Comparison of ENCODE assay signal across 28 mouse cellular contexts in the genomic region with DNA sequence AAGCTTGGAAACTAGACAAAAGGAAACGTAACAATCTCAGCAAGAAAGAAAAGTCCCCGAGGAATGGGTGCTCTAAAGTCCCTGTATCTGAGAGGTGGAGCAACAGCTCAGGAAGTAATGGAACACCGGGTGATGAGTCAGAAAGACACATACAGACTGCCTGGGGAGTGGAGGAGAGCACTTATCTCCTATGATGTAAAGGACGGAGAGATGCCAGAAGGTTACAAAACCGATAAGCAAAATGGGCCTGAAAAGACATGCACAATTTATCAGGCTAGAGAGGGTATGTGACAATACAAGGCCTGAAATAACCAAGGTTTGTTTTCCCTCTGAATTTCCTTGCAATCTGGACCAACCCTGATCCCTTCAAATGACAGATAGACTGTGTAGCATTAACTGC.
A peak's percentile ranks its signal among the peaks of the same experiment; 100 is the strongest.
DNase-seq lines count a peak whose midpoint lies in the region; ATAC-seq lines count a peak whose summit lies in the region.
"Had no signal": no experiment of that assay in that cellular context is flagged by ENCODE, and none has a peak within 500 bp of the region (broad histone marks: within the 10 kb centered on the region; RNA-seq: fewer than 3 reads in every experiment).

No protein-coding gene starts in this region.

- peaks cover 5% of the 10 kb centered on the region for H3K4me1 ChIP-seq in embryonic facial prominence, embryonic 14.5 days (ENCODE audit: control insufficient read depth, insufficient read depth, low read length)
- no peaks in the 10 kb centered on the region for H3K4me1 ChIP-seq in embryonic facial prominence, embryonic 10.5 days
- no peaks in the 10 kb centered on the region for H3K4me1 ChIP-seq in heart, embryonic 16.5 days (ENCODE audit: control insufficient read depth, insufficient read depth, low read length)
- H3K4me1 ChIP-seq: embryonic facial prominence, embryonic 13.5 days; forebrain, embryonic 10.5 days; forebrain, embryonic 13.5 days; hindbrain, embryonic 10.5 days; hindbrain, embryonic 13.5 days; intestine, embryonic 15.5 days; kidney, embryonic 15.5 days had no signal

- no peak overlapping the region for H3K27ac ChIP-seq in embryonic facial prominence, embryonic 14.5 days (replicated peaks; ENCODE audit: low read depth, low read length)
- H3K27ac ChIP-seq in embryonic facial prominence, embryonic 10.5 days (replicated peaks), result no peak overlapping the region
- H3K27ac ChIP-seq in heart, embryonic 16.5 days (ENCODE audit: low read length), result no peak overlapping the region
- H3K27ac ChIP-seq: embryonic facial prominence, embryonic 13.5 days; forebrain, embryonic 10.5 days; forebrain, embryonic 13.5 days; hindbrain, embryonic 10.5 days; hindbrain, embryonic 13.5 days; intestine, embryonic 15.5 days; kidney, embryonic 15.5 days had no signal

- H3K27me3 ChIP-seq in embryonic facial prominence, embryonic 14.5 days (replicated peaks; ENCODE audit: control insufficient read depth, insufficient read depth, low read length), result no peaks in the 10 kb centered on the region
- H3K27me3 ChIP-seq in embryonic facial prominence, embryonic 10.5 days (replicated peaks; ENCODE audit: low read depth, poor library complexity, severe bottlenecking), result no peaks in the 10 kb centered on the region
- H3K27me3 ChIP-seq in heart, embryonic 16.5 days (ENCODE audit: control insufficient read depth, insufficient read depth, low read length), result no peaks in the 10 kb centered on the region
- H3K27me3 ChIP-seq: CH12.LX; embryonic facial prominence, embryonic 13.5 days; forebrain, embryonic 13.5 days; hindbrain, embryonic 13.5 days; intestine, embryonic 15.5 days; kidney, embryonic 15.5 days had no signal

- H3K4me3 ChIP-seq in embryonic facial prominence, embryonic 14.5 days (ENCODE audit: low read depth, low read length), result no peak overlapping the region
- no peak overlapping the region for H3K4me3 ChIP-seq in embryonic facial prominence, embryonic 10.5 days
- H3K4me3 ChIP-seq in heart, embryonic 16.5 days (ENCODE audit: low read length), result no peak overlapping the region
- H3K4me3 ChIP-seq: embryonic facial prominence, embryonic 13.5 days; forebrain, embryonic 10.5 days; forebrain, embryonic 13.5 days; hindbrain, embryonic 10.5 days; hindbrain, embryonic 13.5 days; intestine, embryonic 15.5 days; kidney, embryonic 15.5 days had no signal

- DNase-seq in adrenal gland, adult 2 months, result peak; percentile 59
- no peak for DNase-seq in adrenal gland, postnatal 4 days (ENCODE audit: low spot score in 2 of 2)
- DNase-seq in embryonic facial prominence, embryonic 14.5 days (ENCODE audit: low spot score), result peak; percentile 10
- no peak for DNase-seq in embryonic facial prominence, embryonic 10.5 days (ENCODE audit: low spot score)
- DNase-seq in heart, postnatal 10 days, result no peak
- DNase-seq in adrenal gland, postnatal 36 days, result peak; percentile 19 to 27
- DNase-seq: B cell, adult 2 months; cerebellum, adult 11 months; cerebellum, adult 2 months; cerebellum, adult 9-11 months; cerebellum, postnatal 25 days; gastrocnemius, postnatal 10 days; gastrocnemius, postnatal 36 days; heart, postnatal 36 days; kidney, adult 11 months; kidney, adult 8-10 months had no signal

- ATAC-seq in embryonic facial prominence, embryonic 14.5 days (ENCODE audit: low read depth), result no peak
- ATAC-seq in heart, embryonic 16.5 days (replicated peaks; ENCODE audit: extremely low read depth, insufficient read depth, low FRiP score), result peak; percentile 55
- ATAC-seq: forebrain, embryonic 13.5 days; forebrain, embryonic 16.5 days; hindbrain, embryonic 16.5 days; intestine, embryonic 15.5 days had no signal

- no peak overlapping the region for H3K9ac ChIP-seq in embryonic facial prominence, embryonic 14.5 days (ENCODE audit: low read depth, low read length)
- no peak overlapping the region for H3K9ac ChIP-seq in heart, embryonic 16.5 days (ENCODE audit: low read length)
- H3K9ac ChIP-seq: embryonic facial prominence, embryonic 13.5 days; forebrain, embryonic 13.5 days; hindbrain, embryonic 13.5 days; intestine, embryonic 15.5 days; kidney, embryonic 15.5 days had no signal

- intact Hi-C loops in heart, postnatal 10 days (cut with DNase I), result loop anchor here (5.0 to 10.0 kb wide), 2 partner anchors 347 to 450 kb away; no protein-coding TSS in a partner anchor

- no peaks in the 10 kb centered on the region for H3K9me3 ChIP-seq in embryonic facial prominence, embryonic 14.5 days (ENCODE audit: control insufficient read depth, low read length)
- no peaks in the 10 kb centered on the region for H3K9me3 ChIP-seq in embryonic facial prominence, embryonic 10.5 days
- H3K9me3 ChIP-seq in heart, embryonic 16.5 days (replicated peaks; ENCODE audit: control insufficient read depth, low read length), result no peaks in the 10 kb centered on the region
- H3K9me3 ChIP-seq: embryonic facial prominence, embryonic 13.5 days; forebrain, embryonic 10.5 days; forebrain, embryonic 13.5 days; G1E; hindbrain, embryonic 10.5 days; hindbrain, embryonic 13.5 days; intestine, embryonic 15.5 days; kidney, embryonic 15.5 days had no signal

- no peaks in the 10 kb centered on the region for H3K36me3 ChIP-seq in embryonic facial prominence, embryonic 14.5 days (ENCODE audit: control insufficient read depth, insufficient read depth, low read length)
- no peaks in the 10 kb centered on the region for H3K36me3 ChIP-seq in embryonic facial prominence, embryonic 10.5 days (replicated peaks)
- H3K36me3 ChIP-seq in heart, embryonic 16.5 days (ENCODE audit: control insufficient read depth, insufficient read depth), result no peaks in the 10 kb centered on the region
- H3K36me3 ChIP-seq: embryonic facial prominence, embryonic 13.5 days; forebrain, embryonic 10.5 days; G1E; hindbrain, embryonic 10.5 days; hindbrain, embryonic 13.5 days; intestine, embryonic 15.5 days; kidney, embryonic 15.5 days had no signal

- 70% methylated on average over 5 of the region's 5 CpGs for WGBS in embryonic facial prominence, embryonic 14.5 days
- 84% methylated on average over 5 of the region's 5 CpGs for WGBS in embryonic facial prominence, embryonic 10.5 days
- WGBS in heart, embryonic 16.5 days, result 41% methylated on average over 5 of the region's 5 CpGs

- no peak overlapping the region for H3K4me2 ChIP-seq in embryonic facial prominence, embryonic 14.5 days (ENCODE audit: low read depth, low read length)
- no peak overlapping the region for H3K4me2 ChIP-seq in heart, embryonic 16.5 days (ENCODE audit: low read depth, low read length)
- H3K4me2 ChIP-seq: embryonic facial prominence, embryonic 13.5 days; forebrain, embryonic 13.5 days; hindbrain, embryonic 13.5 days; intestine, embryonic 15.5 days; kidney, embryonic 15.5 days had no signal

Comparison
In these comparisons a context has a peak if more than half of its experiments do, and no peak if none do; other contexts are left out.
1. DNase-seq: peak in adrenal gland, adult 2 months (single experiment), embryonic facial prominence, embryonic 14.5 days (single experiment) and adrenal gland, postnatal 36 days (2 of 2); none in adrenal gland, postnatal 4 days (0 of 2), embryonic facial prominence, embryonic 10.5 days (single experiment) and heart, postnatal 10 days (0 of 2).